Comparison of ENCODE assay signal across 17 mouse cellular contexts in the genomic region with DNA sequence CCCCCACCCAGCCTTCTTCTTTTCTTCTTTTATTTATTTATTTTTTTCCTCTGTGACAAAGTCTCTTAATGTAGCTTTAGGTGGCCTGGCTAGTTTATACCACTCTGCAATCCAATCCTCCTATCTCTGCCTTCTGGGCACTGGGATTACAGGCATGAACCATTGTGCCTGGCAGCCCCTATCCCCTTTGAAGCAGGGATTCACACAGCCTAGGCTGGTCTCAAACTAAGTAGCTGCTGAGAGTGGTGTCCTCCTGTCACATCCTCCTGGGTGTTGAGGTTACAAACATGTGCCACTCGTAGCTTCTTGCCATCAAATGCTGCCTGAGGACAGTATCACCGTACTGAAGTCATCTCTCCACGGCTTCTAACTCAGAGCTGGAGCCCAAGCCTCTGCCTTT. TPM values are rescaled to one million over a fixed set of nuclear protein-coding genes. Genes with fewer than 3 reads are reported as not detected.
"Had no signal": no experiment of that assay in that cellular context is flagged by ENCODE, and none has a peak within 500 bp of the region (broad histone marks: within the 10 kb centered on the region; RNA-seq: fewer than 3 reads in every experiment).

No protein-coding gene starts in this region.

- H3K9me3 ChIP-seq: kidney, embryonic 15.5 days; liver, embryonic 13.5 days had no signal

- DNase-seq: kidney, adult 8-10 months; kidney, postnatal 10 days; kidney, postnatal 36 days; layer of hippocampus, postnatal 36 days; liver, embryonic 13.5 days; lung, adult 2 months; lung, postnatal 14 days; lung, postnatal 4 days; thymus, adult 18-20 months; thymus, postnatal 36 days had no signal

- H3K27me3 ChIP-seq: kidney, embryonic 15.5 days; liver, embryonic 13.5 days had no signal

- H3K36me3 ChIP-seq: kidney, embryonic 15.5 days; liver, embryonic 13.5 days had no signal

- H3K9ac ChIP-seq: kidney, embryonic 15.5 days; liver, embryonic 13.5 days had no signal

- H3K4me3 ChIP-seq: kidney, embryonic 15.5 days; left cerebral cortex, adult 2 months; liver, embryonic 13.5 days; myocyte had no signal

- H3K27ac ChIP-seq: kidney, embryonic 15.5 days; left cerebral cortex, adult 2 months; liver, embryonic 13.5 days had no signal

- H3K4me1 ChIP-seq: liver, embryonic 13.5 days had no signal

- H3K4me2 ChIP-seq: kidney, embryonic 15.5 days; liver, embryonic 13.5 days had no signal

RNA-seq across cellular contexts. Expression of a gene that starts 41.7 kb away (rescaled TPM):
- polyA plus RNA-seq: limb, embryonic 11.5 days; myocyte; neural tube, embryonic 11.5 days; neural tube, embryonic 14.5 days; spleen, adult 2 months had no signal
